Mouse (Mus musculus) c-Kit-positive CD71-positive TER-119-positive erythroid progenitor cells, embryonic 14.5 days (primary cell): ENCODE results near the gene Cdx2.
A peak's percentile ranks its signal among the peaks of the same experiment; 100 is the strongest.

Experiments
- DNase-seq: peaks from one replicate; pipeline ENCODE4 v3.0.0-alpha.2; 2013; ENCODE audit warnings: low spot score

Cdx2 gene

DNA sequence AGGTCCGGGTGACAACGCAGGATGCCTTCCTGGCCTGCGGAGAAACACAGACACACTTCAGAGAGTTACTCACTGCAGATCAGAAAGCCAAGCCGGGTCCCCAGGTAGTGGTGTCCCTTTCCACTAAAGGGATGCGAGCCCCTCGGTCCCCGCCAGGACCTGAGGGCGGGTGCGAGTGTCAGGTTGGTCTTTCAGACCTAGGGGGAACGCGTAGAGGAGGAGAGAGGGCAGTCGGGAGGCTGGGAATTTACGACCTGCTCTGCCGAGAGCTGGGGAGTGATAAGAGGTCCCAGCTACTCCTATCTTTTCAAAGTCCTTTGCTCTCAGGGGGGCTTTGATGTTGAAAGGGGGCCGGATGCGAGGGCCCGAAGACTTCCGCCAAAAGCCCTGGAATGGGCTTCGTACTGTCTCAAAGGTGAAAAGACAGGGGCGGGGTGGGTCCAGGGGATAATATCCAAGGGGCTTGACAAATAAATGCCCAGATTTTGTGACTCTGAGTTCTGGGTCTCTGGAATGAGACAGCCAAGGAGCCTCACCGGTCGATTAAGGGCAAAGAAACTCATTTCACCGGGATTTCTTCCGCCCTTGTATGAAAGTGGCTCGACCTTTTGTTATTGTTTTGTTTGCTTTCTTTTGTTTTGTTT, 8.5 kb upstream of the Cdx2 start:
- DNase-seq = no peak

DNA sequence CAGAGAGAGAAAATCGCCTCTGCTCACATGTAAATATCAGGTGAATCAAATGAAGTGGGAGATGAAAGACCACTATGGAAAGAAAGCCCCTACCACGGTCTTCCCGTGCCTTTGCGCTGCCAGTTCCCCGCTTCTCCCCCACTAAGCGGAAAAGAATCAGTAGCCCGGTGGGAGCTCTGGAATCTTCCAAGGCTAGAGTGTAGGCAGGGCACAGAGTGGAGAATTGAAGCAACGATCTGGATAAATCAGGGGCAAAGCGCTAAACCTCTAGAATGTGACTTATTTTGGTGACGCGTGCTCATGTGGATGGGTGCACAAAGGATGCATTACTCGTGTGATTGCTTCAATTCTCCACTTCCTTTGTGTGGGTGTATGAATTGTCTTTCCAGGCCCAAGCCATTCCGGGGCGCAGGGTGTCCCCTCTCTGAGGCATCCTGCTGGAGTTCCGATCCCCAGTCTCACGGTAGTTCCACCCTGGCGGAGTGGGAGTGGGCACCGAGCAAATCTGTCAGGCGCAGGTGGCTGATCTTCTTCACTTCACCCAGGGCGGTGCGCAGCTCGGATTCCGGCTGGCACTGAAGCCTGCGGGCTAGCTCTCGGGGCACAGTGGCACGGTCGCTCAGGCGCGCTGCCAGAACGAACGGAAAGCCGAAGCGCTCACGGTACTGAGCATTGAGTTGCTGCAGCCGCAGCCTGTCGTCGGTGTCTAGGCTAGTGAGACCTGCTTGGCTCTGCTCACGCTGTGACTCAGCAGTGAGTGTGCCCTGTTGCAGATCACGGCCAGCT, 7.8 kb upstream of the Cdx2 start:
- DNase-seq = no peak

DNA sequence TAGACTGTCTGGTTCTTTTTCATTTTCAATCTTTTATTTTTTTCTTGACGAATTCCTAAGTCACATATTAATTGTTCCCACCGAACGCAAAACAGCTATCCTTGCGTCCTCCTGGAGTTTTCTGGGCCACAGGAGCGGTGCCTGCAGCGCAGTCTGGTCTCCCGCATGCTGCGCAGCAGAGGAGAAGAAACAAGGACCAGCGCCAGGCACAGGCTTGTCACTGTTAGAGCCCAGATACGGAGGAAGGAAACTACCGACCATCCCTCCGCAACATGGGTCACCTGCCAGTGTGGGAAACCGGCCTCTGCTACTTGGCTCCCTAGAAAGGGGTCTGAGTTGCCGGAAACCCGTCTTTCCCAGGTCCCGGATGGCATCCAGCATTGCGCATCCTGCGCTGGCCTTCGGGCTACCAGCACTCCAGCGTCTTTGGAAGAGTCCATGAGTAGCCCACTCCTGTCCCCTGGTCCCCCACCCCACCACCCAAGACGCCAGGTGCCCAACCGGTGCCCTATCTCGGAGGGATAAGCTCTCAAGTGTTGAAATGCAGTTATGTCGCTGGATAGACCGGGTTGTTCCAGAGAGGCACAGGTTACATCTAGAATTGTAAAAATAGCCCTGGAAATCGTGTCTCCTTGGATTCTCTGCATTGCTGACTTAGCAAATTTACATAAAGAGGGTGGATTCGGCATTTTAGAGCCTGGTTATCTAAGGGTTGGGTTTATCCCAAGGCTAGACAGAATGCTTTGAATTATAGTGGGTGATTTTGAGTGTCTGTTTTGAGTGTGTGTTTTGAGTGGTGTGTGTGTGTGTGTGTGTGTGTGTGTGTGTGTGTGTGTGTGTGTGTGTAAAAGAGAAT, 6.0 kb upstream of the Cdx2 start:
- no peak for DNase-seq

DNA sequence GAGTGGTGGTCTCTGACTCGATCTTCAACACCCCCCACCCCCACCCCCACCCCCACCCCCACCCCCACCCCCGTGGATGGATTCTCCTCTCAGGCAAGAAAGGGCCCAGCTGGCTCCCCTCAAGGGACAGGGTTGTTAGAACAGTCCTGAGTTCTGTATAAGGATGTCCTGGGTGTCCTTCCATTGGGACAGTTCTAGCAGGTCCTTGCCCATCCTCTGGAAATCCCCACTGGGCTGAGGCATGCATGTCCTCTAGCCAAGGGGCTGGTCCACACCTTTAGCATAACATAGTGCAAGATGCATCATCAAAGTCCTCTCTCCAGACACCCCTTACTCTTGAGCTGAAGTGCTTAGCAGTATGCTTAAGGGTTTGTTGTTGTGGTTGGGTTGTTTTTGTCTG, 2.7 kb upstream of the Cdx2 start:
- DNase-seq = no peak

DNA sequence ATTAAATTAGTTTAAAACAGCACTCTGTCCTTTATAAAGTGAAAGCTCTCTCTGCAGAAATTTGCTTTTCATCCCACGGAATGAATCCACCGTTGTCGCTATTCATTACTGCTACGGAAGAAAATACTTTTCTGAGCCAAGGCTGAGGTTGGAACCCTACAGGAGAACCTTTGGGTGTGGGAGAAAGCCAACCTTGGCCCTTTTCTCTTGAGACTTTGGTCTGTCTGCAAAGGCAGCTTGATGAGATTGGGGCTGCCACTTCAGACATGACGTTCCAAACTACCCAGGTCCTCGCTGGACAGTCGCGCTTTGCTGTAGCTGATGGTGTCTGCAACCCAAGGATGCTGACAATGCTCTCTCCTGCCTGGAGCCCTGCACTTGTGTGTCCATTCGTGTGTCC, 1.4 kb upstream of the Cdx2 start:
- no peak for DNase-seq

DNA sequence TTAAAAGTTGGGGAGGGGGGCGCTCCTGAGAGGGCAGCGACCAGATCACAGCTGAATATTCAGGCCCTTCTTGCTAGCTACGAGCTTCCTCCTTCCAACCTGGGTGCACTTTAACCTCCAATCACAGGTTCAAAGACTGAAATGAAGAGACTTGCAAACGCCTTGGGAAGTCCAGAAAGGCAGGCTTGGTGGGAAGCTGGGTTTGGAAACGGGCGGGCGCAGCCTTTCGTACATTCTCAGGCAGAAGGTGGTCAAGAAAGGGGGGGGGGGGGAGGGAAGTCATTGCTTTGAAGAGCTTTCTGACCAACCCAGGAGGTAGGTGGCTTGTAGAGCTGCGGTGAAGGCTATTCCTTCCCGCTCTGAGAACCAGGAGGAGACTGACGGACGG, 322 bp upstream of the Cdx2 start:
- DNase-seq = no peak

DNA sequence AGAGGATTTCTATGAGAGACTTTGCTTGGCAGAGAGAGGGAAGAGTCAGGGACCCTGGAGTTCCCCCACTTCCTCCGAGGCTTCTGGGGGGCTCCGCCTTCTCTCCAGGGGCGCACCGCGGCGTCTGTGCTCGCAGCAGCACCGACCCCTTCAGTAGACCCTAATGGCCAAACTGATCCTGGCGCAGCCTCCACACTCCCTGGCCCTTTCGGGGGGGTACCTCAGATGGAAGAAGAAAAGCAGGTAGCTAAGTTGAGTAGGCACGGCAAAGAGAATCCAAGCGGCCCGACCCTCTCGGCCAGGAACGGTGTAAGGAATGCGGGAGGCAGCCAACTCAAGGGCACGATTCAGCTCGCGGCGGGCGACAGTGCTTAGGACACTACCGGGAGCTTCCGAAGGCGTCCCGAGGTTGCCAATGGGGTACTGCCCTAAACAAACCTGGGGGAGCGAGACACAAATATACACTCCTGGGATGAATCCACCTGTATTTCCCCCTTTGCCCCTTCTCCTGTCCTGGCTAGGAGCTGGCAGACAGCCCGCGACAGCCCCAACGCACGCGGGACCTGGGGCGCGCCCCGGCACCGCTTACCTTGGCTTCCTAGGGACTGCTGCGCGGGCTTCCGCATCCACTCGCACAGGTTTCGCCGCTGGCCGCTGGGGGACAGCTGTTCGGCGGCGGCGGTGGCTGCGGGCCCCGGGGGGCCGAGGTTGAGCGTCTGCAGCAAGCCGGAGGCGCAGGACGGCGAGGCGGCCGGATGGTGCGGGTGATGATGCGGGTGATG, 1.0 kb downstream of the Cdx2 start:
- no peak for DNase-seq

DNA sequence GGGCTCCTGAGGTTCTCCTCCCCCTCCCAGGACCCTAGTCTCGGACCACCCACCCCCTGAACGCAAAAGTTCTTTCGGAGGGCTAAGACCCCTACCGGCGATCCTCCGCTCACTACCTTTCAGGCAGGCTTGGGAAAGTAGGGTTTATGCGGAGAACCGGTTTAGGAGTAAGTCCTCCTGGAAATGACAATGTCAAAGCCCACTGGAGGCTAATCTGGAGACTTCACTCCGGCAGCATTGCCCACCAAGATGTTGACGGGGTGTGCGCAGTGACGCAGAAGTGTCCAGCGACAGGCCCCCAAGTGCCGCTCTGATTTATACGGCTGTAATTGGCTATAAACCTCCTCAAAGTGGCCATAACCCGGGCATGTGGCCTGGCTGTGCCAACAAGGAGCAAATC, 1.9 kb downstream of the Cdx2 start:
- DNase-seq = no peak

DNA sequence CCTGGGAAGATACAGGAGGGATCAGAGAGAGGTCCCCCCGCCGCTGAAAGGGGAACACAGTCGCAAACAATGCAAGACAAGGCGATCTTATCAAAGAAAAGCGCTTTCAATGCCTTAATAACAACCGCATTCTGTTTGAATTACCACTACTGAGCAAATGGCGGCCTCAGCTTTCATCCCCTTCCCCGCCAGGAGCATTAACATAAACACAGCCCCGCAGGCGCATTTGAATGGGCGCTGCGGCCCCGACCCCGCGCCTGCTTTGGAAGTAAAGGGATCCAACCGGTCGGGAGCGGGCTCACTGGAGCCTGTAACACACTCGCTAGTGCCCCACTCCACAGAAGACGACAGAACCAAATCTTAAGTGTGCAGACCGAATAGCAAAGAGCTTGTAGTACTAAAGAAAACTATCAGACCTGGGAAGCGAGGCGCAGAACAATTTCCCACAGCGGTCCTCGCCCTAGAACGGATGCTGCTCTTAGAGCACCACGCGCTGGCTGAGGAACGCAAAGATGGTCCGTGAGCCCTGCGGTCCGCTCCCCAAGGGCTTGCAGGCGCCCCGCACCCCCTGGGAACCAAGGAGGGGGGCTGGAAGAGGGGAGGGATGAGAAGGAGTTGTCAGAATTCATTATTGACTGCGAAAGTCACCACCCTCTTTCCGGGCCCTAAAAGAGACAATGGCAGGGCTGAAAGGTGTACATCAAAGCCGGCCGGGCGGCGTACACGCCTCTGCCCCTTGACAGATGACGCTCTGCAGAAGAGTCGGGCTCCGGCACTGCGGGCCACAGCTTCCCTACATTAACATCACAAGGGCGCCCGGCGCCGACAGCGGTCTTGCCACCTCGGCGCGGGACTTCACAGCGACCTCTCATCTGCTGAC, 2.6 kb downstream of the Cdx2 start:
- DNase-seq = no peak

DNA sequence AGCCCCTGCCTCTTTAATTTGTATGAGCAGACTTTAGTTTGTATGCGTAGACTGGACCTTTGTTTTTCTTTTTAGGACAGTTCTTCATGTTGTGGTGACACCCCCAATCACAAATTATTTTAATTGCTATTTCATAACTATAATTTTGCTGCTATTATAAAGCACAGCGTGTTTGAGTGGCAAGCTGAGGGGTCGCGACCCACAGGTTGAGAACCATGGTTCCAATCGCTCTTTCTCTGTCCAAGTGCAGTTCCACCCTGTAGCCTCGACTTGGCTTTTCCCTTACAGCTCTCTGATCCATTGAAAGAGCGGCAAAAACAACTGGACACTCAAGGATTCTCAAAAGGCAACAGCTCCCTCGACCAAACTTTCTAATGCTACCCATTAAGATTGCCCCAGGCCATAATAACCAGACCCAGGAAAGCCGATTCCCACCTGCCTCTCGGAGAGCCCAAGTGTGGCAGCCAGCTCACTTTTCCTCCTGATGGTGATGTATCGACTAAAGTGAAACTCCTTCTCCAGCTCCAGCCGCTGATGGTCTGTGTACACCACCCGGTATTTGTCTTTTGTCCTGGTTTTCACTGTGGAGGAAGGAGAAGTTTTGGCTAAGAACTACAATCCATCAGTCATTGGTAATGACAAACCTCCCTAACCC, 4.2 kb downstream of the Cdx2 start:
- no peak for DNase-seq

DNA sequence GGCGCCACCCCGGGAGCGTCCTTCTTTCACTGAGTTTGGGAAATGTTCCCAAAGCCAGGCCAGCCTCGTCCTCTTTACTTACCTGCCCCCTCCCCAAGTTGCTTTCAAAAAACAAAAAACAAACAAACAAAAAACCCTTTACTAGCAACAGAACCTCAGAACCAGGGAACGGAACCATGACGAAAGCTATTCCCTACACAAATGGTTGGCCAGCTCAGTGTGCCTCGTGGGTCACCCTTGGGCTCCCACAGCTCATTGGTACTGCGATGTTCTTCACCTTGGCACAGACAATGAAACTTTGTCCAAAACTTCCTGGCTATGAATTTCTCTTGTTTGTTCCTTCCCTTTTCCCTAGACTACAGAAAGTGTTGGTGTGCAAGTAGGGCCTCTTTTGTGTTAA, 4.9 kb downstream of the Cdx2 start:
- DNase-seq = no peak

DNA sequence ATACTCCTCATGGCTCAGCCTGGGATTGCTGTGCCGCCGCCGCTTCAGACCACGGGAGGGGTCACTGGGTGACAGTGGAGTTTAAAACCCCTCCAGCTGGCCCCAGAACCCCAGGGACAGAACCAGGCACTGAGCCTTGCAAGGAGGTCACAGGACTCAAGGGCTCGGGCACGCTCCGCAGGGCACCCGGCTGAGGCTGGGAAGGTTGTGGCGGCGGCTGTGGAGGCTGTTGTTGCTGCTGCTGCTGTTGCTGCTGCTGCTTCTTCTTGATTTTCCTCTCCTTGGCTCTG, 5.3 kb downstream of the Cdx2 start:
- DNase-seq = no peak

DNA sequence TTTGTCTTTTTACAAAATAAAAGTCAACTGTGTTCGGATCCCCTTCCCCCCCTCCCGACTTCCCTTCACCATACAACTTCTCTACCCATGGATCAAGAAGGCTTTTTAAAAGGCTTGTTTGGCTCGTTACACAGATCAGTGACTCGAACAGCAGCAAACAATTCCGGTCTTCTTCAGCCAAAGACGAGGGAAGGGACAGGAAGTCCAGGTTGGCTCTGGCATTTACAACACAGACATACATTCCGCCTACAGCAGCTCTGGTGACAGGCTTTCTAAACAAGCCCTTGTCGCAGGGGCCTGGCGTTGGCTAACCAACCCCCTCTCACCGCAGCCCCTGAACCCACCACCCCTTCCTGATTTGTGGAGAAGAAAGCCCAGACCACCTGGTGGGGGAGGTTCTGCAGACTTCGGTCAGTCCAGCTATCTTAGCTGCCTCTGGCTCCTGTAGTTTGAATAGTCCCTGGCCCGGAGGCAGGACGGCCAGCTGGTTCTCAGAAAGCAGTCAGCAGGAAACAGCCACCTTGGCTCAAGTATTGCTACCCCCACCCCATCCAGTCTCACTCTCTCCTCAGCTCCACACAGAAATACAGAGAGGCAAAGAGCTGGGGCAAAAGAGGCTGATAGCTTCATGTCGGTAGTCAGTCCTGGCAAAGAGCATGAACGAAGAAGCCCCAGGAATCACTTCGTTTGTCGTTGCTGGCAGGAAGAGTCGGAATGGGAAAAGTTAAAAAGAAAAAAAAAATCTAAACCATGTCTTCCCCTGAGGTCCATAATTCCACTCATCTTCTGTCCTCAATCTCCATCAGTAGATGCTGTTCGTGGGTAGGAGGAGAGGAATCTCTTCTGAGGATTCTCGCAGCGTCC, 5.9 kb downstream of the Cdx2 start:
- DNase-seq = no peak

DNA sequence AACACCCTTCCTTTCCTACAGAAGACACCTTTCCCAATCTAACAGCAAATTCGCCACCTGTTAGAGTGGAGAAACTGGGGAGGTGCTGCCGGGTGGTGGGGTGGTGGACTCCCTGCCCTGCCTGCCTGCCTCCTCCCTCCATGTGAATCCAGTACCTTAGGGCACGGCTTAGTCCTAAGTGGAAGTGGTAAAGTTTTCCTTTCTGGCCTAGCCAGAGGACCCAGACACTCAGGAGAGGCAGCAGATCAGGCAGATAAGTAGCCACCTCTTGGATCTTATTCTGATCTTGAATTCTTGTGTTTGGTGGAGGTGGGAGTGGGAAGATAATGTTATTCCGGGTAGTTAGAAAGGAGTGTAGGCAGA, 7.1 kb downstream of the Cdx2 start:
- no peak for DNase-seq

DNA sequence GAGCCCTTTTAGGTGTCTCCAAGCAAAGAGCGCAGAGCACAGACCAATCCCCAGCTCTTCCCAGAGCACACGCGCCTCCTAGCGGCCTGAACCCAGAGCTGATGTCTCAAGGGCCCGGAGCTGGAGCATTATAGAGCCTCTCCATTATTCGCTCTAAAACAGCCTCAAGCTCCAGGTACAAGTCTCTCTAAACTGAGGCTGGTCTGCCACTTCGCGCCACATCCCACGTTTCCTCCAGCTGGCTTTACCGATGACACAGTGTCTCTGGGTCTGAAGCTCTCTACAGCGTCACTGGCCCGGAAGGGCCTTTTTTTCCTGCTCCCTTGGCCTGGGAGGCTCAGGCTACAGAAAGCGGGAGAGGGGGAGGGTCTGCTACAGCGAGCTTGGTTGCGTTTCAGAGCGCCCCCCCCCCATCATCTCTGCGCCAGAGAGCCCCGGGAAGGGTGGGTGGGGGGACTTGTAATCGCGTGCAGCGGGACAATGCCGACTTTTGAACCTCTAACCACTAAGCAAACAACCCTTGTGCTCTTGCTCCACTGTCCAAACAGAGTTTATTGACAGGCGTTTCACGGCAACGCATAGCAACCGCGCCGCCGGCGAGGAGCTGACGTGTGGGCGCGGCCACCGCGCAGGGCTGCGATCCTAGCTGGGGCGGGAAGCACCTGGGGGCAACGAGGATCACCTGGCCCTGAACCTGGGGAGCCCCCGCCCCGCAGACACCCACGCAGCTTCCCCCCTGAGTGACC, 7.6 kb downstream of the Cdx2 start:
- peak; percentile 17 for DNase-seq

DNA sequence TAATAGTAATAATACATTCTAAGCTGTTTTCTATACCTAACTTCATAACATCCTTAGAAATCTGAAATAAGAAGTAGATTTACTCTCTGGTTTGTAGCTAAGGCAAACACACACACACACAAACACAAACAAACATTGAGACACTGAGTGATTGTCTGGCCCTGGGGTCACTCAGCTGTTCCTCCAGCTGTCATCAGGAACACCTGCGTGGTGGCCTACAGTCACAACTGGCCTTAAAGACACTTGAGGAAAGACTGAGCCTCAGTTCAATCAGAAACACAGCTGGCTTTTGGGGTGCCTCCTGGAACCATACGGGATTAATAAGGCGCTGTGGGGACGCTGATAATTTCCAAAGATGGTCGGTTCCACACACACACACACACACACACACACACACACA, 9.8 kb downstream of the Cdx2 start:
- no peak for DNase-seq

DNA sequence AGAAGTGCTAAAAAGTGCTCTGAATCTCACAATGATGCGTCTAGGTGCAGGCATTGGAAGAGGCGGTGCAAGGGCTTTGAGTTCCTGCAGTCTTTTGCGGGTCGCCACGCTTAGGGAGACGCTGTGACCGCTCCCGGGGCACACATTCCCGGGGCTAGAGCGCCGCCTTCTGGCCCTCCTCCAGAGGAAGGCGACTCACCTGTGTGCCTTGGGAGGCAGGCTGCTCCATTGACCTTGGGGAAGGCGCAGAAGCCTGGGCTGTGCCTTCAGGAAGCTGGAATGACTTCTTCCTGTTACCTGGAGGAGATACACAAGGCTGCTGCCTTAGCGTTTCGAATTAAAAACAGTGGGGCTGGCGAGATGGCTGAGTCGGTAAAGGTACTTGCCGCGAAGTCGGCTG, 12.9 kb downstream of the Cdx2 start:
- no peak for DNase-seq

DNA sequence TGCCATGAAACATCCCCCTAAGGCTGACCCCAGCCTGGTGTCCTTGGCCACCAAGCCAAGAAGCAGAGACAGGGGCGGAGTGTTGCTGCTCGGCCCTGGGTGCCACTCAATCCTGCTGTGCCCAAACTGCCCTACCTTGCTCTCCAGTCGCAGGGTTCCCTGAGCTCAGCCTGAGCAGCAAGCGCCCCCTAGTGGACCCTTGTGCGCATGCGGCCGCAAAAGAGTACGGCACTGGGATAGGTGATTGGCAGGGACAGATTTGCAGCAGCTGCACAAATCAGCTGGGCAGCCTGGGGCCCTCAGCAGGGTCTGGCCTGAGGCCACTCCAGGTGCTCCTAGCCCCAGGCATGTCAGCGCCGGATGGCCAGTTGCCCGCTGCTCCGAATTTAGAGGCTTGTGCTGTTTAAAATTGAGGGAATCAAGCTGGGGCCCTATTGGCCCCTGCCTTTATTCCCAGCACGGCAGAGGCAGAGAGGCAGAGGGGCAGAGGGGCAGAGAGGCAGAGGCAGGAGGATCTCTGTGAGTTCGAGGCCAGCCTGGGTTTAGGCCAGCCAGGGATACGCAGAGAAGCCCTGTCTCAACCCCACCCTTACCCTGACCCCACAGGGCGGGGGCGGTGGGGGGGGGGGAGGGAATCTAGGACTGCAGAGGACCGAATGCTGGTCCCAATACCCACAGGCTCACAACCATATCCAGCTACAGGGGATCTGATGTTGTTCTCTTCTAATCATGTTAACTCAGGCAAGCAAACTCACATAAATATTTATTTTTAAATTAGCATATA, 13.8 kb downstream of the Cdx2 start:
- peak; percentile 52 for DNase-seq
